Mouse (Mus musculus): ENCODE results near the gene Hist1h3c.

Hist1h3c gene

DNA sequence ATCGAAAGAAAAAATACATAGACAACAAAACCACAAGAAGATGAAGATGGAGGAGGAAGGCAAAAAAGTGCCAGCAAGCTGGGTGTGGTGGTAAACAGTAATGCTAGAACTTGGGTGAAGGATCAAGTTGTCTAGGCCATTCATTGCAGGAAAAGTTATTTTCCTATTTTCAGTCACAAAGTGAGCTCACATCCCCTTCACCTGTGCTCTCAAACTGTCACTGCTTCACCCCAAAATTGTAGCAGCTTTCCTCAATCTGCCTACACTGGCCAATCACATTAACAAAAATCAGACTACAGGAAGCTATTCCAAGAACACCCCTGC is 14.5 kb upstream of the Hist1h3c start:
- in situ Hi-C loops (cut with MboI, MseI): loop anchor here (5.0 to 25.0 kb wide), 3 partner anchors 315 to 1973 kb away; partner anchors contain the start of genes Hist1h1b (in 2 of the 2), Hist1h2an (in 2 of the 2), Hist1h2bp (in 2 of the 2) and Hist1h3i (in 2 of the 2)

DNA sequence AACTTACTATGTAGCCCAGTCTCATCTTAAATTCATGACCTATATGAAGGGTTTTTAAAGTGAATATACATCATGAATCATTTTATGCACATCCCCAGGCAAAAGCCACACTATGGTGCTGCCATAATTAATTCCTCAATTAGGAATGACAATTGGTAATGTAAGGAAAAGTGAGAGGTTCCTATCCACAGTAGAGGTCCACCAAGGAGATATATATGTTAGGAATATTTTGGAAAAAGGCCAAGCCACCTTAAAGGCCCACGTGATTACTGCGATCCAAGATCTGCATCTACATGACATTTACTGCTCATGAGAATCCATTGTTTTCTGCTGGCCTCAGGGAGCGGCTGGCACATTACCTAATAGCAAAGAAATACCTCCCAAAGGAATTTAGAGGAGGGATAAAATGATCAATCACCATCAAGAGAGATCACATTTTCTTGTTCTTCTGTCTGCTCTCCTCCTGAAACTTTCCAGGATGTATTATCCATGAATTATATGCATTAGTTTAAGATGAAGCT is 13.9 kb upstream of the Hist1h3c start:
- in situ Hi-C loops (cut with MboI, MseI): loop anchor here (5.0 to 25.0 kb wide), 3 partner anchors 315 to 1972 kb away; partner anchors contain the start of genes Hist1h1b (in 2 of the 2), Hist1h2an (in 2 of the 2), Hist1h2bp (in 2 of the 2) and Hist1h3i (in 2 of the 2)

DNA sequence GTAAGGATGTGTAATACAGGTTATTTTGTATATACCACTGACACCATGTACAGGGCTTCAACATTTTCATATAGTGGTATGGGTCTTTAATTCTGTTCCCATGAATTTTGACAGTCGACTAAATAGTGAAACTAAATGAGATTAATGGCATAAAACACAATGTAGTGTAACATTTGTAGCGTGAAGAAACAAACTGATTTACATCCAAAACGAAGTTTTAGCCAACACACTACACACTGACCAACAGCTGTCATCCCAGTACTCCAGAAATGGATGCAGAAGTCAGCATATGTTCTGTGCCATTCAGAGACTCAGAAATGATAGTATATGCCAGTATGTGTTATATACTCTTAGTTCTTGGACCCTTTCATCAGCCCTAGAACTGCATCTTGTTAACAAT is 12.5 kb upstream of the Hist1h3c start:
- in situ Hi-C loops (cut with MboI, MseI): loop anchor here (5.0 to 25.0 kb wide), 3 partner anchors 313 to 1971 kb away; partner anchors contain the start of genes Hist1h1b (in 2 of the 2), Hist1h2an (in 2 of the 2), Hist1h2bp (in 2 of the 2) and Hist1h3i (in 2 of the 2)

DNA sequence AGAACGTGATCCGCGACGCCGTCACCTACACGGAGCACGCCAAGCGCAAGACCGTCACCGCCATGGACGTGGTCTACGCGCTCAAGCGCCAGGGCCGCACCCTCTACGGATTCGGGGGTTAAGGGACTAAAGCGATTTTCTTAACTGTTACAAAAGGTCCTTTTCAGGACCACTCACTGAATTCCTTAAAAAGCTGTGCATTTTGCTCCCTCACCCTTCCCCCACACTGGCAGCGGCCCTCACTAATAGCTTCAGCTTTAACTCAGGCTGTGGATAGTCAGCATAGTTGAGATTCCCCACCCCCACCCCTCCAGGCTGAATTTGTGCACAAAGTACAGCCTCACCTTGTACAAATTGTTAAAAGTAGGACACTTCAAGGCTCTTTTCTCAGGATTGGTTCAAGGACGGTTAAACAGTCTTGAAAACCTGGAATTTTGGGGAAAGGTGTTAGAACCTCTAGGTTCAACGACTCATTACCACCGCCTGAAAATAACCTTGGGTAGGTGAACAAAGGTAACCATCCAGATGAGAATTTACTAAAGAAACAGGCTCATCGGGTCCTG is 11.9 kb upstream of the Hist1h3c start:
- in situ Hi-C loops (cut with MboI, MseI): loop anchor here (5.0 to 25.0 kb wide), 3 partner anchors 312 to 1970 kb away; partner anchors contain the start of genes Hist1h1b (in 2 of the 2), Hist1h2an (in 2 of the 2), Hist1h2bp (in 2 of the 2) and Hist1h3i (in 2 of the 2)

DNA sequence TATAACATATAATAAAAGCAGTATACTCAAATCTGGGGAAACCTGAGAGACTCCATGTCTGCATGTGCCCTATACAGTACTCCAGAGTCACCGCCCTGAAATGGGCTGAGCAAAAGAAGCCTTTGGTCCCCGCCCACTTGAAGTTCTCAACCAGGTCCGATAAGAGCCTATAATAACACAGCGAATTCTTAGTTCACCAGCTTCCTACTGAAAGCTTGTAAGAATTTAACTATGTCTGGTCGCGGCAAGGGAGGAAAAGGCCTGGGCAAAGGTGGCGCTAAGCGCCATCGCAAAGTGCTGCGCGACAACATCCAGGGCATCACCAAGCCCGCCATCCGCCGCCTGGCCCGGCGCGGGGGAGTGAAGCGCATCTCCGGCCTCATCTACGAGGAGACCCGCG is 11.4 kb upstream of the Hist1h3c start, which contains the start of gene Hist1h4b:
TSS of gene Hist1h4b (plus strand) at position 224 of the 400 bp plus-strand sequence.
- in situ Hi-C loops (cut with MboI, MseI): loop anchor here (5.0 to 25.0 kb wide), 3 partner anchors 312 to 1969 kb away; partner anchors contain the start of genes Hist1h1b (in 2 of the 2), Hist1h2an (in 2 of the 2), Hist1h2bp (in 2 of the 2) and Hist1h3i (in 2 of the 2)

DNA sequence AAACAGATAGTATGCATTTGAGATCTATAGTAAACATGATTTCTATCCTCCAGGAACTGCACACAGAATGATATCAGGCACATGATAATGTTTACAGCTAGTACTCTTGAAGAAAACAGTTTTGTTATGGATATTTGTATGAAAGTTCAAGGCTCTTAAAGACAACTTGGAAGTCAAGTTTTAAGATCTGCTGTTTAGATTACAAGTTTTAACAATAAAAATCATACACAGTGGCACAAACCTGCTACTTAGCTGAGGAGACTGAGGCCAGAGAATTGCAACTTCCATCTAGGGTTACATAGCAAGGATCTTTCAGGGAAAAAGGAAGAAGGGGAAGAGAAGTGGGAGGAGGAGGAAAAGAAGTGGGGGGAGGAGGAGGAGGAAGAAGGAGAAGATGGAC is 9.6 kb upstream of the Hist1h3c start:
- in situ Hi-C loops (cut with MboI, MseI): loop anchor here (5.0 to 25.0 kb wide), 3 partner anchors 310 to 1968 kb away; partner anchors contain the start of genes Hist1h1b (in 2 of the 2), Hist1h2an (in 2 of the 2), Hist1h2bp (in 2 of the 2) and Hist1h3i (in 2 of the 2)

DNA sequence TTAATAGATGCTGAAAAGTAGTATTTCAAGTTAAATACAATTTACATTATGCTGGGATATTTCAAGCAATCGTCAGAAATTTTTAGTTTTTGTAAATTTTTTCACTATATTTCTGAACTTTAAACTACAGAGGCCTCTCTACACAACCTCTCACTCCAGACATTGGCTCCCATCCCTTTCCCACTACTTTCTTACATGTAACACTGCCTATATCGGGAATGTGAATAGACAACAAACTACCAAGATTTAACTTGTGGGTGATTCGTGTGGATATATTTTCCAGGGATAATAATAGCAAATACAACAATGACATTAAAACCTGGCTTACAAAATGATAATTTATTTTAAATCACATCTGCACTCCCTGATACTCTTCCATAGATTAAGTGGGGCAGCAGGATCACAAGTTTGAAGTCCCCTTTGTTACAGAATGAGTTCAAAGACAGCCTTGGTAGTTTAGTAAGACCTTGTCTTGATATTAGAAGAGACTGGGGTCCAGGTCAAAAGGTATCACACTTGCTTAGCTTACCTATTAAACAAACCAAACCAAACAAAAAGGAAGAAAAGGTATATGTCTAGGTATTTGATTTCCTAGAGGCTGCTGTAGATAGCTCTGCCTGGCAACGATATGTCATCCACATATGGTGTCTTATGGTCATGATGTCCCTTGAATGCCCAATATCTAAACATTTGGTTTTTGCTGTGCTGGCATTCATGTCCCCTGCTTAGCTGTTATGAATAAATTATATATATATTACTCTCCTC is 8.1 kb upstream of the Hist1h3c start:
- in situ Hi-C loops (cut with MboI, MseI): loop anchor here (10.0 to 25.0 kb wide), 2 partner anchors 309 to 1966 kb away; partner anchors contain the start of genes Hist1h1b (in 2 of the 2), Hist1h2an (in 2 of the 2), Hist1h2bp (in 2 of the 2) and Hist1h3i (in 2 of the 2)

DNA sequence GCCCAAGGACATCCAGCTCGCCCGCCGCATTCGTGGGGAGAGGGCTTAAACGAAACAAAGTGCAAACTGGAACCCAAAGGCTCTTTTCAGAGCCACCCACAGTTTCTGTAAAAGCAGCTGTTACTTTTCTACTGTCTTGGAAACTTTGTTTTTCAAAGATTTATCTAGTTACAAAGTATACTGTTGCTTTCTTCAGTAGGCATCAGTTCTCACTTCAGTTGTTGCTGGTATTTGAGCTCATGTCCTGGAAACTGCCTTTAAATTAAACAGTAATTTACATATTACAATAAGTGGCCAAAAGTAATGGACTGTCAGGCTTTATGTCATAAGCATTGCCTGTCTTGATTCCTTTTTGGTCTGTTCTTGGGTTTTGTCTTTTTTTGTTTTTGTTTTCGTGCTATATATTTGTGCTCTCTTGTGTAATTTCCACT is 7.4 kb upstream of the Hist1h3c start:
- in situ Hi-C loops (cut with MboI, MseI): loop anchor here (10.0 to 25.0 kb wide), 2 partner anchors 308 to 1965 kb away; partner anchors contain the start of genes Hist1h1b (in 2 of the 2), Hist1h2an (in 2 of the 2), Hist1h2bp (in 2 of the 2) and Hist1h3i (in 2 of the 2)

DNA sequence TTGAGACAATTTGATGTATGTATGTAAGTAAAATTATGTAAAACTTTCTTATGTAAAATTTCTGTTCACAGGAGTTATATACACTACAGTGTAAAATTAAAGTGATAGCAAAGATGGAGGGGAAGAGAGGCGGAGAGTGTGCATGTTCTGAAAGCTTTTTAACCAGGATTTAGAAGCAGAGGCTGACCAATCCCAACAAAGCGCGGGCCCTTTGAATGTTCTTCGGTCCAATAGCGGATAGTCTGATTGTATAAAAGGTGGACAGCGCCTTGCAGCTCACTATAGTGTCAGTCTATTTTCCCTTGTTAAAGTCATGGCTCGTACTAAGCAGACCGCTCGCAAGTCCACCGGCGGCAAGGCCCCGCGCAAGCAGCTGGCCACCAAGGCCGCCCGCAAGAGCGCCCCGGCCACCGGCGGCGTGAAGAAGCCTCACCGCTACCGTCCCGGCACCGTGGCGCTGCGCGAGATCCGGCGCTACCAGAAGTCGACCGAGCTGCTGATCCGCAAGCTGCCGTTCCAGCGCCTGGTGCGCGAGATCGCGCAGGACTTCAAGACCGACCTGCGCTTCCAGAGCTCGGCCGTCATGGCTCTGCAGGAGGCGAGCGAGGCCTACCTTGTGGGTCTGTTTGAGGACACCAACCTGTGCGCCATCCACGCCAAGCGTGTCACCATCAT is 6.8 kb upstream of the Hist1h3c start, which contains the start of gene Hist1h3b:
TSS of gene Hist1h3b (plus strand) at position 201 of the 675 bp plus-strand sequence.
- in situ Hi-C loops (cut with MboI, MseI): loop anchor here (10.0 to 25.0 kb wide), 2 partner anchors 307 to 1965 kb away; partner anchors contain the start of genes Hist1h1b (in 2 of the 2), Hist1h2an (in 2 of the 2), Hist1h2bp (in 2 of the 2) and Hist1h3i (in 2 of the 2)

DNA sequence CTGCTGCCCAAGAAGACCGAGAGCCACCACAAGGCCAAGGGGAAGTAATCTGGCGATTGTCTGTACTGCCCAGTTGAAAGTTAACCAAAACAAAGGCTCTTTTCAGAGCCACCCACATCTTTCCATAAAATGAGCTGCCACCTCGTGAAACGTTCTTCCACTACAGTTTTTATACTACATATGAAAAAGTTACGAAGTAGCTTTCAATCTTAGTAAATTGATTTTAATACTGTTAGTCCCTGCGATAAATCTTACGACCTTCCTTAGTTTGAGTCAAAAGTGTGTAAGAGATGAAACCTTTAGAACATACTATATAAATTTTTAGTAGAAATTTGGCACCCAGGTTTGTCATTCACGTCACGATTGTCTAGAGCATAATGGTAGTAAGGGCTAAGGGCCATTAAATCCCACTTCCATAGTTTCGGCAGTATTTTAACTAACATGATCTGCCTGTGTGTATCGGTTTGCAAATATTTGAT is 6.1 kb upstream of the Hist1h3c start:
- in situ Hi-C loops (cut with MboI, MseI): loop anchor here (10.0 to 25.0 kb wide), 2 partner anchors 307 to 1964 kb away; partner anchors contain the start of genes Hist1h1b (in 2 of the 2), Hist1h2an (in 2 of the 2), Hist1h2bp (in 2 of the 2) and Hist1h3i (in 2 of the 2)

DNA sequence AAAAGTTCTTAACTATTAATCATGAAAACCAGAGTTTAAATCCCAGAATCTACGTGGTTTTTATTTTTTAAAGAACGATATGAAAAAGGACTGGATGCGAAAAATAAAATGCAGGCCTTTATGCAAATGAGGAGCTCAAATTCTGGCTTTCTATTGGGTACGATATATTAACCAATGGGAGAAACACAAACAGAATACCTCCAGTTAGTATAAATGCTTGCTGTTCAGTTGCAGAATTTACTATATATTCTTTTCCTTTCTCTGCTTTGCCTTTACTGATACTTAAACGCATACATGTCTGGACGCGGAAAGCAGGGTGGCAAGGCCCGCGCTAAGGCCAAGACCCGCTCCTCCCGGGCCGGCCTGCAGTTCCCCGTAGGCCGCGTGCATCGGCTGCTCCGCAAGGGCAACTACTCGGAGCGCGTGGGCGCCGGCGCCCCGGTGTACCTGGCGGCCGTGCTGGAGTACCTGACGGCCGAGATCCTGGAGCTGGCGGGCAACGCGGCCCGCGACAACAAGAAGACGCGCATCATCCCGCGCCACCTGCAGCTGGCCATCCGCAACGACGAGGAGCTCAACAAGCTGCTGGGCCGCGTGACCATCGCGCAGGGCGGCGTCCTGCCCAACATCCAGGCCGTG is 5.6 kb upstream of the Hist1h3c start, which contains the start of gene Hist1h2ab:
TSS of gene Hist1h2ab (plus strand) at position 288 of the 639 bp plus-strand sequence.
- in situ Hi-C loops (cut with MboI, MseI): loop anchor here (10.0 to 25.0 kb wide), 2 partner anchors 306 to 1964 kb away; partner anchors contain the start of genes Hist1h1b (in 2 of the 2), Hist1h2an (in 2 of the 2), Hist1h2bp (in 2 of the 2) and Hist1h3i (in 2 of the 2)

DNA sequence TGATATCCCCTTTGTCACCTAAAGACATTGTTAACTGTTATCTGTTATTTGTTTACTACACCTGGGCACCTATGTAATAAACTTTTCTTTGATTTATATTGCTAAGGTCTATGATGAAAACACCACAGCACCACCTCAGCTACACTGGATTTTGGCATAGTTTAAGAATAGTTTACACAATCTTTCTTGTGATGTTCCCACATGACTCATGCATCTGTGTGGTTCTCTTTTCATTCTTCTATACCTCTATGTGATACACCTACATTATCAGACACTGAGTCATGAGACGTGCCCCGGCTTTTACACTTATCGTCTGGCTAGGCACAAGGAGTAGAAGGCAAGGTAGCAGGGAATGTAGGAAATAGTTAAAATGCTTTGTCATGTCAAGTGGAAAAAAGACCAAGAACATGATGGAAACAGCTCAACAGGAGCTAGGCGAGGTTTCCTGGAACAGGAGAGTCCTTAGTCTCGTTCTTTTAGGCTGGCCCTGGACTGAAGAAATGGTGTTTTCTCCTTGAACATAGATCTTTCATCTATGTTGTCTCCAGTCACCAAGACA is 4.2 kb upstream of the Hist1h3c start:
- in situ Hi-C loops (cut with MboI, MseI): loop anchor here (5.0 to 25.0 kb wide), 3 partner anchors 305 to 1962 kb away; partner anchors contain the start of genes Hist1h1b (in 2 of the 2), Hist1h2ah (in 2 of the 2), Hist1h2an (in 2 of the 2) and Hist1h2bk (in 2 of the 2)

DNA sequence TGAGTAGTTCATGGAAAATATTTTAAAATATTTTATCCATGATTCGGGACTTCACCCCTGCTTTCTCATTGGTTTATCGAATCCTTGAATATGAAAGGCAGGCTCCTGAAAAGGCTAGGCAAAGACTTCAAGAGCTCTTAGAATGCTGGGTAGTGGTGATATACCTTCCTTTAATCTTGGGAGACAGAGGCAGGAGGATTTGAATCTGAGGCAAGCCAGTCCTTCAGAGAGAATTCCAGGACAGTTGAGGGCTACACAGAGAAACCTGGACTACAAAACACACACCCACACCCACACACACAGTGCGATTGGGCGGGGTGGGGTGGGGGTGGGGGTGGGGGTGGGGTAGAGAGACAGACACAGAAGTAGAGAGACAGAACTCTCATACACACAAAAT is 2.5 kb upstream of the Hist1h3c start:
- in situ Hi-C loops (cut with MboI, MseI): loop anchor here (5.0 kb wide), 1 partner anchor 1711 kb away; the partner anchor contains the start of genes Hist1h2ah (in 2 of the 2) and Hist1h2bk (in 2 of the 2)

DNA sequence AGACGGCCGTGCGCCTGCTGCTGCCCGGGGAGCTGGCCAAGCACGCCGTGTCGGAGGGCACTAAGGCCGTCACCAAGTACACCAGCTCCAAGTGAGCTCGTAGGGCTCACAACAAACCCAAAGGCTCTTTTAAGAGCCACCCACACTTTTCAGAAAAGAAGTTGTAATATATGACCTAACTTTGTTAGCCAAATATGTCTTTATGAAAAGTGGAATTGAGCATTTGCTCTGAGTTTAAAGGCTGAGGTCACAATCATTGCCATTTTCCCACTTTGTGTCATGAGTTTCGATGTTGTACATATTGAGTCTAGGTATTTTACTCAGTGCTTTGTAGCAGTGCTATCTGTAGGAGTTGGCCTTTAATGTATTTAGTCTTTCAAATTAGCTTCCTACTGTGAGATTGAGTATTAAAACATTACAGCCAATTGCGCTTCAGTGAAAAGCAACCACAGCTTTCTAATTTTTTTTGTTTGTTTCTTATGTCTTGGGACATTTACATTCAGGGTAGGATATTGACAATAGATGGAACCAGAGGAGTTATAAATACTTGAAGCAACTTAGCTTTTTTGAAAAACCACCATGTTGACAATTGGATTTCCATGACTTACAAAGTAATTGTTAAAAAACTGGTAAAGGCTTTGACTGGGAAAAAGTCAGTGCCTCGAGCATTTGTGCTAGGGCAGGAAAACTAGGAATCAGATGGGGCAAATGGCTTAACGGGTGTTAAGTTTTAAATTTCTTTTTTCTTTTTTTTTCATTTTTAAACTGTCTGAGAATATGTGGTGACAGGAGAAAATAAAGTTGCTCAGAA is 1.9 kb upstream of the Hist1h3c start:
- in situ Hi-C loops (cut with MboI, MseI): loop anchor here (5.0 kb wide), 1 partner anchor 1710 kb away; the partner anchor contains the start of genes Hist1h2ah (in 2 of the 2) and Hist1h2bk (in 2 of the 2)

DNA sequence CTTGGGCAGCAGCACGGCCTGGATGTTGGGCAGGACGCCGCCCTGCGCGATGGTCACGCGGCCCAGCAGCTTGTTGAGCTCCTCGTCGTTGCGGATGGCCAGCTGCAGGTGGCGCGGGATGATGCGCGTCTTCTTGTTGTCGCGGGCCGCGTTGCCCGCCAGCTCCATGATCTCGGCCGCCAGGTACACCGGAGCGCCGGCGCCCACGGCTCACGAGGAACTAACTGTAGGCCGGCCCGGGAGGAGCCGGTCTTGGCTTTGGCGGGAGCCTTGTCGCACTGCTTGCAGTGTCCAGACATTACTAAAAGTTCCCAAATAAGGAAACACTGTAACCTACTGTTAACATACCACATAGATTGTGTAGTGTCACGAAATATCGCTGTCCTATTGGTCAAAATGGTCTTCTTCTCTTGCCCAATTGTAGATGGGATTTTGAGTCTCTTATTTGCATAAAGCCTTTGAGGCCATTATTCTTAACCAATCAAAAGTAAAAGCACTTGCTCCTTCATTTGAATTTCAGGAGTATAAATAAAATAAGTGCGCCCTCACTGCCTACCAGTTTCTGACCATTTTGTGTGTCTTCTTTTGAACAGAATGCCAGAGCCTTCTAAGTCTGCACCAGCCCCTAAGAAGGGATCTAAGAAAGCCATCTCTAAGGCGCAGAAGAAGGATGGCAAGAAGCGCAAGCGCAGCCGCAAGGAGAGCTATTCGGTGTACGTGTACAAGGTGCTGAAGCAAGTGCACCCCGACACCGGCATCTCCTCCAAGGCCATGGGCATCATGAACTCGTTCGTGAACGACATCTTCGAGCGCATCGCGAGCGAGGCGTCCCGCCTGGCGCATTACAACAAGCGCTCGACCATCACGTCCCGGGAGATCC is 1.0 kb upstream of the Hist1h3c start, which contains the start of gene Hist1h2bb:
TSS of gene Hist1h2bb (plus strand) at position 534 of the 880 bp plus-strand sequence.
- in situ Hi-C loops (cut with MboI, MseI): loop anchor here (5.0 kb wide), 1 partner anchor 1709 kb away; the partner anchor contains the start of genes Hist1h2ah (in 2 of the 2) and Hist1h2bk (in 2 of the 2)

Measured in T-helper 17 cell (primary cell).